Mouse (Mus musculus): ENCODE results near the gene Spo11.

DNA sequence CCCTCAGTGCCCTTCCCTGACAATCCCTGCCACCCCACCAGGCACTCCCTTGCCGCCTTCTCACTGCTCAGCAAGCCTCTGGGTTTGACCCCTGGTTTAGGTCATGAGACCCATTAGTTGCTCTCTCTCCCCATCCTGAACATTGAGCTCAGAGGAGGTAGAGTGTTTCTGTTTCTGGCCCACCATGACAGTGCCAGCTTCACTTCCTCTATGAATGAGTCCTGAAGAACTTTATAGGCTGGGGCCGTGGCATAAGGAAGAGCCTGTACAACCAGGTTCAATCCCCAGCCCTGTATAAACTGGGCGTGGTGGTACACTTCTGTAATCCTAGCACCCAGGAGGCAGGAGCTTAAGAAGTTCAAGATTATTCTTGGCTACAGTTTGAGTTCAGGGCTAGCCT is 63.3 kb downstream of the Spo11 start:
- TF ChIP-seq POLR2A (IDR thresholded peaks at IDR 0.05; ENCODE audit: insufficient read depth, low read depth, low read length) (no peak), CTCF (IDR thresholded peaks at IDR 0.05; ENCODE audit: insufficient read depth, low read depth, low read length) (no peak)
